Mouse (Mus musculus) G1E (cell line): Measurements from ENCODE around the gene Zbp1.

Experiments used
- CTCF ChIP-seq: IDR thresholded peaks from 2 replicates; pipeline ENCODE4 v1.5.1; 2012; ENCODE audit warnings: low read depth, low read length, inconsistent platforms, mixed read lengths
- GATA1 ChIP-seq: IDR thresholded peaks from 2 replicates; pipeline ENCODE4 v1.6.1; 2012; ENCODE audit warnings: borderline replicate concordance, low read length, inconsistent platforms, mixed read lengths
- TAL1 ChIP-seq: conservative IDR thresholded peaks from 2 replicates; pipeline ENCODE4 v1.6.1; 2012; ENCODE audit warnings: low read depth, low read length, inconsistent platforms, mixed read lengths

DNA sequence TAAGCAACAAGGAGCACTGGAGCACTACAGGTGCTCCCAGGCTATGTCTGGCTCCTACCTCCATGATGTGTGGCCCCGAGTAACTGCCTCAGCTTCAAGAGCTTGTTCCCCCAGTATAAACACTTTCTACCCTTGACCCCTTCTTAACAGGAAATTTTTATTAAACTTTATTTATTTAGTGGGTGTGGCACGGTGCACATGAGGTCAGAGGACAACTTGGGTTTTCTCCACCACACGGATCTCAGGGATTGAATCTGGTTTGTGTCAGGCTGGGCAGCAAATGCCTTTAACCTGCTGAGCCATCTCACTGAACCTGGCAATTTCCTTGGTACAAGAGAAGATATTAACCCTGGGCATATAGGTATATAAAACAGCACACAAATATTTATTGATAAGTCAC, 25.4 kb upstream of the Zbp1 start:
- TF ChIP-seq CTCF, result no peak
- TF ChIP-seq TAL1, result no peak
- TF ChIP-seq GATA1, result no peak
